Mouse (Mus musculus) forebrain, embryonic 16.5 days (tissue): ENCODE data around the gene Hs6st3. TPM values are rescaled to one million over a fixed set of nuclear protein-coding genes. Genes with fewer than 3 reads are reported as not detected.
A peak's percentile ranks its signal among the peaks of the same experiment; 100 is the strongest.

Source experiments
- ATAC-seq: fragments of 200-750 bp; cut with Nextera tagmentation; 2 replicates; pipeline ENCODE4 v1.8.0; 2017; ENCODE audit warnings: mild to moderate bottlenecking, moderate library complexity
- H3K27ac ChIP-seq: fragments of 300-500 bp; sonication (generic); 2 replicates; pipeline ENCODE4 v1.5.1; 2014; ENCODE audit warnings: low read length, control low read depth
- H3K27me3 ChIP-seq: fragments of 300-500 bp; sonication (generic); replicated peaks from 2 replicates; pipeline ENCODE4 v1.6.1; 2014; ENCODE audit warnings: low read length; ENCODE audit not compliant: control insufficient read depth, insufficient read depth
- H3K36me3 ChIP-seq: fragments of 300-500 bp; sonication (generic); 2 replicates; pipeline ENCODE4 v1.6.1; 2014; ENCODE audit not compliant: control insufficient read depth, insufficient read depth
- H3K4me1 ChIP-seq: fragments of 300-500 bp; sonication (generic); replicated peaks from 2 replicates; pipeline ENCODE4 v1.6.1; 2014; ENCODE audit warnings: low read length; ENCODE audit not compliant: control insufficient read depth, insufficient read depth
- H3K4me2 ChIP-seq: fragments of 300-500 bp; sonication (generic); 2 replicates; pipeline ENCODE4 v1.6.1; 2014; ENCODE audit warnings: mild to moderate bottlenecking, low read length, control low read depth
- H3K4me3 ChIP-seq: fragments of 300-500 bp; sonication (generic); replicated peaks from 2 replicates; pipeline ENCODE4 v1.5.1; 2014; ENCODE audit warnings: mild to moderate bottlenecking, low read length, control low read depth
- H3K9ac ChIP-seq: fragments of 300-500 bp; sonication (generic); replicated peaks from 2 replicates; pipeline ENCODE4 v1.6.1; 2014; ENCODE audit warnings: low read depth, low read length, control low read depth
- H3K9me3 ChIP-seq: fragments of 300-500 bp; sonication (generic); 2 replicates; pipeline ENCODE4 v1.6.1; 2016; ENCODE audit warnings: low read length; ENCODE audit not compliant: control insufficient read depth
- WGBS: fragments of 180-500 bp; shearing (Covaris S2); extraction: QIAGEN DNeasy Blood & Tissue Kit; methylation state at CpG from one replicate; pipeline ENCODE4 v1.1.7; 2014; 5-methylcytosine and 5-hydroxymethylcytosine counted together
- polyA plus RNA-seq: library from polyadenylated mRNA; unstranded; fragments of >200 nt; fragmentation: Nextera tagmentation; extraction: Ambion mirVana; gene quantifications from 2 replicates; pipeline ENCODE4 v1.2.1, GENCODE M21; 2015

The Hs6st3 gene
- polyA plus RNA-seq, 1 experiment from 2014 or later, result 0.87 TPM

GRCm38 (mm10) chr14:119633626-119634025 is 495.5 kb downstream of the Hs6st3 start:
- no peak overlapping the region for H3K9ac ChIP-seq
- no peaks in the 10 kb centered on the region for H3K36me3 ChIP-seq
- H3K4me2 ChIP-seq, result no peak overlapping the region
- H3K27me3 ChIP-seq, result no peaks in the 10 kb centered on the region
- H3K4me3 ChIP-seq, result no peak overlapping the region
- peaks cover 3% of the 10 kb centered on the region; the same call in 1 of the 2 replicates for H3K4me1 ChIP-seq
- ATAC-seq, result no peak
- no peaks in the 10 kb centered on the region for H3K9me3 ChIP-seq
- no peak overlapping the region for H3K27ac ChIP-seq
- 73% methylated on average over 3 of the region's 3 CpGs for WGBS

- no peaks in the 10 kb centered on the region for H3K27me3 ChIP-seq
- H3K27ac ChIP-seq, result no peak overlapping the region
- no peak for ATAC-seq
- H3K4me1 ChIP-seq, result no peaks in the 10 kb centered on the region
- H3K4me2 ChIP-seq, result no peak overlapping the region
- 100% methylated on average over 1 of the region's 1 CpGs for WGBS
- H3K4me3 ChIP-seq, result no peak overlapping the region
- H3K36me3 ChIP-seq, result no peaks in the 10 kb centered on the region
- H3K9ac ChIP-seq, result no peak overlapping the region
- H3K9me3 ChIP-seq, result no peaks in the 10 kb centered on the region
These were observed 504.7 kb downstream of the Hs6st3 start for GRCm38 (mm10) chr14:119642874-119643273.

GRCm38 (mm10) chr14:119643840-119644239 is 505.7 kb downstream of the Hs6st3 start:
- no peak for ATAC-seq
- Histone ChIP-seq H3K27ac (no peak overlapping the region), H3K9ac (no peak overlapping the region), H3K36me3 (no peaks in the 10 kb centered on the region), H3K27me3 (no peaks in the 10 kb centered on the region), H3K4me2 (no peak overlapping the region), H3K4me3 (no peak overlapping the region), H3K4me1 (no peaks in the 10 kb centered on the region), H3K9me3 (no peaks in the 10 kb centered on the region)
- WGBS, result 94% methylated on average over 12 of the region's 12 CpGs

- 87% methylated on average over 2 of the region's 2 CpGs for WGBS
- Histone ChIP-seq H3K9ac (no peak overlapping the region), H3K27ac (no peak overlapping the region), H3K27me3 (no peaks in the 10 kb centered on the region), H3K4me3 (no peak overlapping the region), H3K36me3 (no peaks in the 10 kb centered on the region), H3K9me3 (no peaks in the 10 kb centered on the region), H3K4me2 (no peak overlapping the region), H3K4me1 (no peaks in the 10 kb centered on the region)
- ATAC-seq, result no peak
These were observed 518.8 kb downstream of the Hs6st3 start for GRCm38 (mm10) chr14:119656936-119657335.

GRCm38 (mm10) chr14:119665741-119666141 is 527.6 kb downstream of the Hs6st3 start:
- Histone ChIP-seq H3K4me1 (peaks cover 6% of the 10 kb centered on the region), H3K9ac (no peak overlapping the region), H3K36me3 (no peaks in the 10 kb centered on the region), H3K27me3 (no peaks in the 10 kb centered on the region), H3K27ac (peak overlapping the region; percentile 53; the same call in 1 of the 2 replicates), H3K4me2 (peak overlapping the region; percentile 16), H3K9me3 (no peaks in the 10 kb centered on the region), H3K4me3 (no peak overlapping the region)
- 28% methylated on average over 5 of the region's 5 CpGs for WGBS
- ATAC-seq, result peak; percentile 94

GRCm38 (mm10) chr14:119667421-119667820 is 529.3 kb downstream of the Hs6st3 start:
- Histone ChIP-seq H3K36me3 (no peaks in the 10 kb centered on the region), H3K4me3 (no peak overlapping the region), H3K4me1 (peaks cover 6% of the 10 kb centered on the region), H3K9ac (no peak overlapping the region), H3K4me2 (no peak overlapping the region), H3K9me3 (no peaks in the 10 kb centered on the region), H3K27me3 (no peaks in the 10 kb centered on the region), H3K27ac (no peak overlapping the region)
- ATAC-seq, result no peak
- WGBS, result 69% methylated on average over 1 of the region's 1 CpGs

GRCm38 (mm10) chr14:119670836-119671587 is 532.9 kb downstream of the Hs6st3 start:
- 74% methylated on average over 16 of the region's 16 CpGs for WGBS
- Histone ChIP-seq H3K27ac (no peak overlapping the region), H3K27me3 (no peaks in the 10 kb centered on the region), H3K9me3 (no peaks in the 10 kb centered on the region), H3K4me2 (no peak overlapping the region), H3K36me3 (no peaks in the 10 kb centered on the region), H3K4me3 (no peak overlapping the region), H3K9ac (no peak overlapping the region), H3K4me1 (peaks cover under 1% of the 10 kb centered on the region)
- peak; percentile 43; the same call in 1 of the 2 replicates for ATAC-seq

GRCm38 (mm10) chr14:119678574-119678973 is 540.4 kb downstream of the Hs6st3 start:
- Histone ChIP-seq H3K9ac (no peak overlapping the region), H3K4me1 (no peaks in the 10 kb centered on the region), H3K9me3 (no peaks in the 10 kb centered on the region), H3K27me3 (no peaks in the 10 kb centered on the region), H3K4me2 (no peak overlapping the region), H3K4me3 (no peak overlapping the region), H3K36me3 (no peaks in the 10 kb centered on the region), H3K27ac (no peak overlapping the region)
- WGBS, result 89% methylated on average over 11 of the region's 11 CpGs
- ATAC-seq, result no peak

GRCm38 (mm10) chr14:119680052-119680451 is 541.9 kb downstream of the Hs6st3 start:
- WGBS, result 79% methylated on average over 4 of the region's 4 CpGs
- ATAC-seq, result no peak
- no peak overlapping the region for H3K9ac ChIP-seq
- H3K27me3 ChIP-seq, result no peaks in the 10 kb centered on the region
- H3K4me2 ChIP-seq, result no peak overlapping the region
- no peak overlapping the region for H3K4me3 ChIP-seq
- no peaks in the 10 kb centered on the region for H3K36me3 ChIP-seq
- H3K4me1 ChIP-seq, result no peaks in the 10 kb centered on the region
- no peaks in the 10 kb centered on the region for H3K9me3 ChIP-seq
- H3K27ac ChIP-seq, result no peak overlapping the region
